Mouse (Mus musculus) midbrain, embryonic 15.5 days (tissue): Measurements from ENCODE around the gene Oxtr. TPM values are rescaled to one million over a fixed set of nuclear protein-coding genes. Genes with fewer than 3 reads are reported as not detected.

Experiments used
- ATAC-seq: fragments of 200-750 bp; cut with Nextera tagmentation; replicated peaks from 2 replicates; pipeline ENCODE4 v1.8.0; 2017; ENCODE audit warnings: moderate TSS enrichment
- H3K27ac ChIP-seq: fragments of 300-500 bp; sonication (generic); 2 replicates; pipeline ENCODE4 v1.5.1; 2015; ENCODE audit warnings: mild to moderate bottlenecking, inconsistent platforms
- H3K27me3 ChIP-seq: fragments of 300-500 bp; sonication (generic); replicated peaks from 2 replicates; pipeline ENCODE4 v1.6.1; 2015; ENCODE audit warnings: inconsistent platforms
- H3K36me3 ChIP-seq: fragments of 300-500 bp; sonication (generic); replicated peaks from 2 replicates; pipeline ENCODE4 v1.6.1; 2015; ENCODE audit warnings: inconsistent platforms
- H3K4me1 ChIP-seq: fragments of 300-500 bp; sonication (generic); 2 replicates; pipeline ENCODE4 v1.6.1; 2015; ENCODE audit warnings: inconsistent platforms
- H3K4me2 ChIP-seq: fragments of 300-500 bp; sonication (generic); 2 replicates; pipeline ENCODE4 v1.6.1; 2015; ENCODE audit warnings: inconsistent platforms, mild to moderate bottlenecking, moderate library complexity
- H3K4me3 ChIP-seq: fragments of 300-500 bp; sonication (generic); 2 replicates; pipeline ENCODE4 v1.5.1; 2015; ENCODE audit warnings: mild to moderate bottlenecking, inconsistent platforms
- H3K9ac ChIP-seq: fragments of 300-500 bp; sonication (generic); 2 replicates; pipeline ENCODE4 v1.6.1; 2015; ENCODE audit warnings: mild to moderate bottlenecking, inconsistent platforms
- H3K9me3 ChIP-seq: fragments of 300-500 bp; sonication (generic); 2 replicates; pipeline ENCODE4 v1.6.1; 2016; ENCODE audit warnings: inconsistent platforms
- WGBS: fragments of 180-500 bp; shearing (Covaris S2); methylation state at CpG from one replicate; pipeline ENCODE4 v1.1.7; 2015; ENCODE audit warnings: mixed read lengths; 5-methylcytosine and 5-hydroxymethylcytosine counted together
- polyA plus RNA-seq: library from polyadenylated mRNA; unstranded; fragments of >200 nt; fragmentation: Nextera tagmentation; extraction: Ambion mirVana; gene quantifications from 2 replicates; pipeline ENCODE4 v1.2.1, GENCODE M21; 2015

The Oxtr gene
- polyA plus RNA-seq, 1 experiment from 2014 or later = 1.9 TPM

DNA sequence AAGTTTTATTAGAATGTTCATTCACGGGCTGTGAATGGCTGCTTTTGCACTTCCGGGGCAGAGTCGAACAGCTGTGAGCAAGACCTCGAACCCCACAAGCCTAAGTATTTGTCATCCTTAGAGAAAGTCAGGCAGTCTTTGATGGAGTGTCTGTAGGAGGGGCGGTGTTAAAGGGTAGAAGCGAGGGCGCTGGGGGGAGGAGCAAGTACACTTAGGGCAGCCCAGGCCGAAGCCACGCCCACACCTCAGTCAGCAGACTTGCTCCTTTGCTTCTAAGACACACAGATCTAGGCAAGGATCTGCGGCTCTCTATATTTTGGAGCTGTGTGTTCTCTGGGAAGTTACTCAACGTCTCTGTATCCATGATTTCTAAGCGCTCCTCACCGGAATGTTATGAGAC is 9.9 kb downstream of the Oxtr start:
- no peaks in the 10 kb centered on the region for H3K36me3 ChIP-seq
- H3K27ac ChIP-seq = no peak overlapping the region
- no peaks in the 10 kb centered on the region for H3K4me1 ChIP-seq
- H3K4me2 ChIP-seq = no peak overlapping the region
- no peaks in the 10 kb centered on the region for H3K27me3 ChIP-seq
- WGBS = 55% methylated on average over 13 of the region's 13 CpGs
- H3K9me3 ChIP-seq = no peaks in the 10 kb centered on the region
- no peak overlapping the region for H3K4me3 ChIP-seq
- no peak overlapping the region for H3K9ac ChIP-seq
- ATAC-seq = no peak

- no peak for ATAC-seq
- Histone ChIP-seq H3K27me3 (no peaks in the 10 kb centered on the region), H3K4me2 (no peak overlapping the region), H3K9ac (no peak overlapping the region), H3K4me1 (no peaks in the 10 kb centered on the region), H3K36me3 (no peaks in the 10 kb centered on the region), H3K4me3 (no peak overlapping the region), H3K9me3 (no peaks in the 10 kb centered on the region), H3K27ac (no peak overlapping the region)
- 93% methylated on average over 4 of the region's 4 CpGs for WGBS
These were observed 18.1 kb downstream of the Oxtr start for GRCm38 (mm10) chr6:112471644-112472043.

DNA sequence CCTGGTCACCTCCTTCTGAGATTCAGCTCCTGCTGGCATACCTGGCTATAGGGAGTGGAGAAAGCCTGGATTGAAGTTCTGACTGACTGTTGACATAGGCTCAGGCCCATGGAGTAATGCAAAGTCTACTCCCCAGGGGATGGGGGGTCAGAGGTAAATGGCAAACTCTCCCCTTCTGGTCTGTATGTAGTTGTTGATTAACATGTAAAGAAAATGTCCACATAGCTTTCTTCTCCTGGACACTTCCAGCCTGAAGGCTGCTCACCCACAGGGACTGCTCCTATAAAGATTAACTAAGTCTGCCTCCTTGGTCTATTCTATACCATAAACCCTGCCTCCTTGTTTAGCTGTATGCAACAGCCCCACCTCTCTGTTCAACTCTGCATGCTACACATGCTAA is 23.7 kb downstream of the Oxtr start:
- Histone ChIP-seq H3K9me3 (no peaks in the 10 kb centered on the region), H3K9ac (no peak overlapping the region), H3K27ac (no peak overlapping the region), H3K27me3 (no peaks in the 10 kb centered on the region), H3K4me3 (no peak overlapping the region), H3K36me3 (no peaks in the 10 kb centered on the region), H3K4me2 (no peak overlapping the region), H3K4me1 (no peaks in the 10 kb centered on the region)
- ATAC-seq = no peak

DNA sequence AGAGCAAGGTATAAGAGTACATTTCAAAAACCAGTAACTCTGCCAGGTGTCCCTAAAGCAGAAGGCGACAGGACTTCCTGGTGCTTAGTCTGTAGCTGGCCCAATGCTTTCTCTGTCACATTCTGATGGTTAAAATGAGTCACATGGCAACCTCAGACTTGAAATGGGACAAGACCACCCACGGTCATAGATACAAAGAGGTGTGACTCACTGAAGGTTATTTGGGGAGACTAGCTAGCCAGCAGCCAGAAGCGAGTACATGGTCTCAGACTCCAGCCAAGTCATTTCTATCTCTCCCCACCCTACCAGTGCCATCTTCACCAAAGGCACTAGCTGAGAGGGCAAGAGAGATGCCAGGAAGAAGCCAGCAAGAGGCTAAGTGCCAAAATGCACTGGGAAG is 24.3 kb downstream of the Oxtr start:
- H3K27me3 ChIP-seq = no peaks in the 10 kb centered on the region
- H3K4me1 ChIP-seq = no peaks in the 10 kb centered on the region
- no peak overlapping the region for H3K27ac ChIP-seq
- H3K9me3 ChIP-seq = no peaks in the 10 kb centered on the region
- no peak overlapping the region for H3K4me2 ChIP-seq
- H3K4me3 ChIP-seq = no peak overlapping the region
- 89% methylated on average over 3 of the region's 3 CpGs for WGBS
- H3K9ac ChIP-seq = no peak overlapping the region
- no peak for ATAC-seq
- H3K36me3 ChIP-seq = no peaks in the 10 kb centered on the region

DNA sequence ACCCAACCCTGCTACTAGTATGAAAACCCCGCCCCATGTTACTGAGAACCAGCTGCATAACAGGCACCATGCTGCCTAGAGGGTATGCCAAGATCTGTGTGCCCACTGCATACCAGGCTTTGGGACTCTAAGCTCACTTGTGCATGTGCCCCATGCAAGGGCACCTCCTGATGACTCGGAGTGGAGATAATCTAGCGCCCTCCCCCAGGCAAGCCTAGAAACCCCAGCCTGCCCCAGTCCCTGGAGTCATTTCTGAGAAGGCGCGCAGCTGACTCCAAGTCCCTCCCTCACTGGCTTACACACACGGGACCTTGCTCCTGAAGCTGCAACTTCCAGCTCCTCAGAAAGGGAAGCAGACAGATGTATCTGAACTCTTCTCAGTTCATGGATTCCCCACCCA is 26.4 kb downstream of the Oxtr start:
- no peaks in the 10 kb centered on the region for H3K27me3 ChIP-seq
- no peaks in the 10 kb centered on the region for H3K36me3 ChIP-seq
- no peaks in the 10 kb centered on the region for H3K9me3 ChIP-seq
- WGBS = 87% methylated on average over 6 of the region's 6 CpGs
- H3K9ac ChIP-seq = no peak overlapping the region
- no peaks in the 10 kb centered on the region for H3K4me1 ChIP-seq
- H3K4me2 ChIP-seq = no peak overlapping the region
- no peak overlapping the region for H3K4me3 ChIP-seq
- ATAC-seq = no peak
- H3K27ac ChIP-seq = no peak overlapping the region

- Histone ChIP-seq H3K4me1 (no peaks in the 10 kb centered on the region), H3K4me3 (no peak overlapping the region), H3K4me2 (no peak overlapping the region), H3K36me3 (no peaks in the 10 kb centered on the region), H3K9ac (no peak overlapping the region), H3K27me3 (no peaks in the 10 kb centered on the region), H3K27ac (no peak overlapping the region), H3K9me3 (no peaks in the 10 kb centered on the region)
- ATAC-seq = no peak
- WGBS = 89% methylated on average over 5 of the region's 5 CpGs
These were observed 28.3 kb downstream of the Oxtr start for GRCm38 (mm10) chr6:112461459-112461858.

DNA sequence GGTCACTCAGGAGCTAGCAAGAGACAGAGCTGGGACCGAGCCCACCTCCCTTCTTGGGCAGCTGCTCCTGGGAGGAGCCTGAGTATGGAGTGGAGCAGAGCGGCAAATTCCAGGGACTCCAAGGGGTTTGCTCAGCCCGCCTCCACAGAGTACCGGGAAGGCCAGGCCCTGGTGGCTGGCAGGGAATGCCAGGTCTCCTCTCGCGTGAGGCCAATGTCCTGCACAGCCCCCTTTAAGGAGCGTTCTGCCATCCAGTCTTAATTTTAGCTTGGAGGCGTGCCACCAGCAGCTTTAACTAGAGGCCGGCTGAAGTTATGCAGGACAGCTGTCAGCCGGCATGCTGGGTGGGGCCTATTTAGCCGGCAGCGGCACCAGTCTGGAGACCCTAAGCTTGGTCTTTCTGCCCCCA is 30.4 kb downstream of the Oxtr start, which contains the start of gene Cav3:
Gene Cav3 (plus strand): TSS at position 165 of the 409 bp plus-strand sequence.
- H3K4me1 ChIP-seq = no peaks in the 10 kb centered on the region
- WGBS = 78% methylated on average over 12 of the region's 12 CpGs
- no peak for ATAC-seq
- no peak within 1 kb of the TSS for H3K4me3 ChIP-seq
- H3K9ac ChIP-seq = no peak within 1 kb of the TSS
- H3K4me2 ChIP-seq = no peak within 1 kb of the TSS
- no peaks in the 10 kb centered on the region for H3K27me3 ChIP-seq
- H3K9me3 ChIP-seq = no peaks in the 10 kb centered on the region
- H3K36me3 ChIP-seq = no peaks in the 10 kb centered on the region
- H3K27ac ChIP-seq = no peak within 1 kb of the TSS

DNA sequence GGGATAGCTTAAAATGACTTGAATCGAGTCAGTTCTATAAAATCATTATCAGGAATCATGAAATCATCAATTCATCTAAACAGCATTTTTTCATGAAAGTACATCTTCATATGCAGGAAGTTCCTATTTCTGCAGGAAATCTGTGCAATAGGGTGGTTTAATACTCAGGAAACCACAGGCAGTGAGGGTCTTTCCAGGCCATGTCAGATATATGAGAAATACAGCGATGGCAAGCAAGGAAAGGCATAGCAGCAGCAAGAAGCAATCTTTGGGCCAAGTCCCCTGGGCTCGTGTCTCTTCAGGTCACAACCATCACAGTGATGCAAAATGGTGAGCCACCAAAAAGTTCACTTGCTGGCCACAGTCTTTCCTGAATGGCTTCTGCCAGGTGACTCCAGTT is 44.1 kb downstream of the Oxtr start:
- 93% methylated on average over 3 of the region's 3 CpGs for WGBS
- Histone ChIP-seq H3K27ac (no peak overlapping the region), H3K9me3 (no peaks in the 10 kb centered on the region), H3K27me3 (no peaks in the 10 kb centered on the region), H3K36me3 (no peaks in the 10 kb centered on the region), H3K4me1 (no peaks in the 10 kb centered on the region), H3K4me3 (no peak overlapping the region), H3K9ac (no peak overlapping the region), H3K4me2 (no peak overlapping the region)
- no peak for ATAC-seq

GRCm38 (mm10) chr6:112426018-112426732 is 63.6 kb downstream of the Oxtr start:
- Histone ChIP-seq H3K9ac (no peak overlapping the region), H3K27me3 (no peaks in the 10 kb centered on the region), H3K9me3 (no peaks in the 10 kb centered on the region), H3K36me3 (no peaks in the 10 kb centered on the region), H3K4me1 (no peaks in the 10 kb centered on the region), H3K27ac (no peak overlapping the region), H3K4me3 (no peak overlapping the region), H3K4me2 (no peak overlapping the region)
- no peak for ATAC-seq
- WGBS = 75% methylated on average over 6 of the region's 6 CpGs

DNA sequence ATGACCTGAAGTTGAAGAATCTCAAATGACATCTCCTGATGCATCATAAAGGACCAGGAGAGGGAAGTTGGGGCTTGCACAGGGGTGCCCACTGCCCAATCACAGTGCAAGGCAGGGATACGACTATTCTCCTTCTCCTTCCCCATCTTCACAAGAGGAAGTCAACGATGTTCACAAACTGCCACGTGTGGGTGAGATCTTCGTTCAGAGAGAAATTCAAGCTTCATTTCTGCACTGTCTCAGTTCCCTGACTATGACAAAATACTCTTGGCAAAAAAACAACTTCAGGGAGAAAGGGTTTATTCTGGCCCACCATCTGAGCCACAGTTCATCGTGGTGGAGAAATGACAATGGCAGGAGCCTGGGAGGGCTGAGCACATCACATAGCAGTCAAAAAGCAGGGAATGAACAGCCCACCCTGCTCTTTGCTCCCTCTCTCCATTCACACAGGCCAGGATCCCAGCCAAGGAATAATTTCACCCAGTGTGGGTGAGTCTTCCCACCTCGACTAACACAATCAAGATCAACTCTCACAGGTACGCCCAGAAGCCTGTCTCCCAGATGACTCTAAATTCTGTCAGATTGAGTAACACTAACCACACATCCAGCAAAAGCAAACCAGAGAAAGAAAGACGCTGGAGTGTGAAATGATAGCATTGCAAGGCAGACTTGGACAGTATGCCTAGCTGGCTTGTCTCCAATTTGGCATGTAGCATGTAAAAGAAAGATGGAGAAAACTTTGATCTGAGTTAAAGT is 65.8 kb downstream of the Oxtr start:
- no peak for ATAC-seq
- H3K27me3 ChIP-seq = no peaks in the 10 kb centered on the region
- H3K4me3 ChIP-seq = no peak overlapping the region
- H3K36me3 ChIP-seq = no peaks in the 10 kb centered on the region
- no peaks in the 10 kb centered on the region for H3K9me3 ChIP-seq
- H3K4me2 ChIP-seq = no peak overlapping the region
- H3K27ac ChIP-seq = no peak overlapping the region
- WGBS = 89% methylated on average over 8 of the region's 8 CpGs
- no peak overlapping the region for H3K9ac ChIP-seq
- no peaks in the 10 kb centered on the region for H3K4me1 ChIP-seq

Other genes with a start within 250 kb of the Oxtr start
- 9.6 and 11.9 TPM in 2 replicates for gene Lmcd1, start 216.2 kb downstream of the Oxtr start, polyA plus RNA-seq
- 0.26 and 0.30 TPM in 2 replicates for gene Ssu2, start 101.9 kb downstream of the Oxtr start, polyA plus RNA-seq
- gene Cav3, start 30.4 kb downstream of the Oxtr start, polyA plus RNA-seq = 0.29 TPM in 1 of 2 replicates, not detected in the other
- 13.1 and 13.4 TPM in 2 replicates for gene Rad18, start 206.7 kb upstream of the Oxtr start, polyA plus RNA-seq